Mouse (Mus musculus) G1E (cell line): ENCODE data around the gene Myf5.

Source experiments
- CTCF ChIP-seq: IDR thresholded peaks from 2 replicates; pipeline ENCODE4 v1.5.1; 2012; ENCODE audit warnings: low read depth, low read length, inconsistent platforms, mixed read lengths
- GATA1 ChIP-seq: IDR thresholded peaks from 2 replicates; pipeline ENCODE4 v1.6.1; 2012; ENCODE audit warnings: borderline replicate concordance, low read length, inconsistent platforms, mixed read lengths
- POLR2AphosphoS5 ChIP-seq: IDR thresholded peaks from 2 replicates; pipeline ENCODE4 v1.6.1; 2012; ENCODE audit warnings: low read depth, low read length, inconsistent platforms; ENCODE audit not compliant: insufficient replicate concordance
- TAL1 ChIP-seq: conservative IDR thresholded peaks from 2 replicates; pipeline ENCODE4 v1.6.1; 2012; ENCODE audit warnings: low read depth, low read length, inconsistent platforms, mixed read lengths

DNA sequence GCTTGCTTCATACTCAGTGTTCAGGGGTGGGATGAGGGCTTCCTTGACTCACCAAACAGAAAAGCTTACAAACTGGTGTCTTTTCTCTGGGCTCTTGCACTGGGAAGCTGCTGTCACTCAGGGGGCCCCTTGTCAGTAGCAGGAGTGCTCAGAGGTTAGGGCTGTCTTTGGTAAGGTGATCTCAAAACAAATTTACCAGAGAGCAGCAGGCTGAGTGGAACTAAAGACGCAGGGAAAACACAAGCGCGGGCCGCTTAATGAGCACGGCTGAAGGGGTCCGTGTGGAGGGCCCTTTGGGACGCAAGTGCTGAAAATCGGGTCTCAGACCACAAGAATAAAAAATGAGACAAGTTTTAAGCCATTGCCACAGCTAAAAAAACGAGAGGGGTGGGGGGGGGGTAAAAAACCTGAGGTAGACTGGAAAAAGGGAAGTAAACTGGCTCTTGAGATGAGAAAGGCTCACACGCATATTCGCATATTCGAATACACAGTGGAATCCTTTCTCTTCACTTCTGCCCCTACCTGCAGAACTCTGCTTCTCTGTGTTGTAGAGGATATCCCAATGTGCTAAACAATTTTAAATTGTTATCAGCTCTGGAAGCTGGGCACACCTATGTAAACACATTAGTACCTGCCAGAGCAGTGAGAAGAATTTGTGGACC, 2.9 kb upstream of the Myf5 start:
- TF ChIP-seq TAL1 (no peak), CTCF (no peak), POLR2AphosphoS5 (no peak), GATA1 (no peak)
